Mouse (Mus musculus): ENCODE data around the gene Ltbr.

The Ltbr gene

GRCm38 (mm10) chr6:125313546-125314230, at the start of gene Ltbr:
TSS of gene Ltbr (minus strand) at chr6:125313885.
- in situ Hi-C loops (cut with MboI, MseI): no loop called here

- in situ Hi-C loops (cut with MboI, MseI): no loop called here
Observed at GRCm38 (mm10) chr6:125363021-125363420, 49.3 kb upstream of the Ltbr start.

GRCm38 (mm10) chr6:125361467-125362291, 48.0 kb upstream of the Ltbr start:
- in situ Hi-C loops (cut with MboI, MseI): no loop called here

- in situ Hi-C loops (cut with MboI, MseI): no loop called here
Observed at GRCm38 (mm10) chr6:125360846-125361245, 47.2 kb upstream of the Ltbr start.

- in situ Hi-C loops (cut with MboI, MseI): loop anchor here (5.0 kb wide), 1 partner anchor 78 kb away; no protein-coding TSS in a partner anchor
Observed at GRCm38 (mm10) chr6:125359999-125360398, 46.3 kb upstream of the Ltbr start.

GRCm38 (mm10) chr6:125357334-125357733, 43.6 kb upstream of the Ltbr start:
- in situ Hi-C loops (cut with MboI, MseI): loop anchor here (5.0 kb wide), 1 partner anchor 75 kb away; no protein-coding TSS in a partner anchor

GRCm38 (mm10) chr6:125356264-125356663, 42.6 kb upstream of the Ltbr start:
- in situ Hi-C loops (cut with MboI, MseI): loop anchor here (5.0 kb wide), 1 partner anchor 74 kb away; no protein-coding TSS in a partner anchor

- in situ Hi-C loops (cut with MboI, MseI): loop anchor here (5.0 kb wide), 1 partner anchor 73 kb away; no protein-coding TSS in a partner anchor
Observed at GRCm38 (mm10) chr6:125355197-125355741, 41.6 kb upstream of the Ltbr start.

GRCm38 (mm10) chr6:125354352-125355151, 40.9 kb upstream of the Ltbr start:
- in situ Hi-C loops (cut with MboI, MseI): loop anchor here (5.0 kb wide), 1 partner anchor 72 kb away; no protein-coding TSS in a partner anchor

GRCm38 (mm10) chr6:125353655-125354054, 40.0 kb upstream of the Ltbr start:
- in situ Hi-C loops (cut with MboI, MseI): no loop called here

GRCm38 (mm10) chr6:125353221-125353620, 39.5 kb upstream of the Ltbr start:
- in situ Hi-C loops (cut with MboI, MseI): no loop called here

GRCm38 (mm10) chr6:125352811-125353210, 39.1 kb upstream of the Ltbr start:
- in situ Hi-C loops (cut with MboI, MseI): no loop called here

- in situ Hi-C loops (cut with MboI, MseI): no loop called here
Observed at GRCm38 (mm10) chr6:125352046-125352384, 38.3 kb upstream of the Ltbr start.

- in situ Hi-C loops (cut with MboI, MseI): no loop called here
Observed at GRCm38 (mm10) chr6:125351368-125352045, 37.8 kb upstream of the Ltbr start.

GRCm38 (mm10) chr6:125350995-125351324, 37.3 kb upstream of the Ltbr start:
- in situ Hi-C loops (cut with MboI, MseI): no loop called here

GRCm38 (mm10) chr6:125350231-125350994, 36.7 kb upstream of the Ltbr start:
- in situ Hi-C loops (cut with MboI, MseI): no loop called here

GRCm38 (mm10) chr6:125349575-125350230, 36.0 kb upstream of the Ltbr start:
- in situ Hi-C loops (cut with MboI, MseI): no loop called here

- in situ Hi-C loops (cut with MboI, MseI): no loop called here
Observed at GRCm38 (mm10) chr6:125348721-125349574, 35.3 kb upstream of the Ltbr start, which contains the start of gene Tnfrsf1a. TSS of gene Tnfrsf1a (plus strand) at chr6:125349362.

GRCm38 (mm10) chr6:125346029-125346428, 32.3 kb upstream of the Ltbr start:
- in situ Hi-C loops (cut with MboI, MseI): no loop called here
